Mouse (Mus musculus): ENCODE results near the gene Hp1bp3. TPM values are rescaled to one million over a fixed set of nuclear protein-coding genes. Genes with fewer than 3 reads are reported as not detected.

The Hp1bp3 gene
- polyA plus RNA-seq, 1 experiment from 2014 or later, result 153 TPM

DNA sequence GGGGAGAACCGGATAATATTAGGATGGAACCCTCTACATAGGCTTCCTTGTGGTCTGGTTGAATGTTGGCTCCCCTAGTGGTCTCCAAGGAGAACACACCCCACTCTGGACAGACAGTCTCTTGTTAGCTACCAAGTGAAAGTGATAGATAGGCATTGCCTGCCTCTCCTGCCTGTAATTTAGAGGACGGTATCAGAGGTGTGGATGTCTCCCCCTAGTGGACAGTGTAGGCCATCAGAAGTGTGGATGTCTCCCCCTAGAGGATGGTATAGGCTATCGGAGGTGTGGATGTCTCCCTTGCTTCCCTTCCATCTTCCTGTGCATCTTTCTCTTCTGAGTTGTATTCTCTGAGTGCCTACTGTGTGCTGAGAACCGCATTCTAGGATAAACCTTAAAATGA is 66.7 kb downstream of the Hp1bp3 start:
- 22% methylated on average over 4 of the region's 4 CpGs for WGBS
- Histone ChIP-seq H3K27ac (replicated peaks) (no peak overlapping the region), H3K9me3 (replicated peaks) (no peaks in the 10 kb centered on the region; the same call in 1 of the 2 replicates), H3K36me3 (no peaks in the 10 kb centered on the region), H3K4me1 (no peaks in the 10 kb centered on the region), H3K27me3 (ENCODE audit: low read depth, poor library complexity, severe bottlenecking) (no peaks in the 10 kb centered on the region), H3K4me3 (no peak overlapping the region)
- peak; percentile 67 for DNase-seq (ENCODE audit: low spot score)

GRCm38 (mm10) chr4:138286411-138286810 is 70.3 kb downstream of the Hp1bp3 start:
- H3K4me1 ChIP-seq, result no peaks in the 10 kb centered on the region
- no peak overlapping the region for H3K27ac ChIP-seq (replicated peaks)
- WGBS, result 91% methylated on average over 12 of the region's 12 CpGs
- DNase-seq (ENCODE audit: low spot score), result no peak
- H3K9me3 ChIP-seq (replicated peaks), result no peaks in the 10 kb centered on the region; the same call in 1 of the 2 replicates
- H3K36me3 ChIP-seq, result no peaks in the 10 kb centered on the region
- H3K27me3 ChIP-seq (ENCODE audit: low read depth, poor library complexity, severe bottlenecking), result no peaks in the 10 kb centered on the region
- H3K4me3 ChIP-seq, result no peak overlapping the region

DNA sequence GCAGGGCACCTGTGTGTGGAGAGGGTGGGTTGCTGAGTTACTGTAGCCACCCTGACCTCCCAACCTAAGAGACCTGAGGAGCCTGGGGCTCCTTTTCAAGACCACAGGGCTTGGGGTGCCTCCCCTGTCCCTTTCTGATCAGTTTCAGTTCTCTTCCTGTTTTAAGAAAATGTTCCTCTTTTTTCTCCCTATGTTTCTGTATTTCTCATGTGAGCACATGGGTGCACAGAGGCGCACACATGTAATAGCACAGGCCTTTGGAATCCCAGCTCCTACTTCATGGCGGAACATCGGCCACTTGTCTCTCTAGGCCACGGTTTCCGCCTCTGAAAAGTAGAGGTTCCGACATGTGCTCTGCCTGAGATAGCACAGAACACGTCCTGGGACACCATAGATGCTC is 72.6 kb downstream of the Hp1bp3 start:
- no peak for DNase-seq (ENCODE audit: low spot score)

GRCm38 (mm10) chr4:138292028-138292427 is 75.9 kb downstream of the Hp1bp3 start:
- H3K4me1 ChIP-seq, result 0 out of 2 replicates have a peak, but pooled peaks cover 3% of the 10 kb centered on the region
- WGBS, result 93% methylated on average over 13 of the region's 13 CpGs
- no peaks in the 10 kb centered on the region for H3K36me3 ChIP-seq
- no peaks in the 10 kb centered on the region for H3K9me3 ChIP-seq (replicated peaks)
- DNase-seq (ENCODE audit: low spot score), result no peak
- H3K27ac ChIP-seq (replicated peaks), result no peak overlapping the region
- no peak overlapping the region for H3K4me3 ChIP-seq
- no peaks in the 10 kb centered on the region for H3K27me3 ChIP-seq (ENCODE audit: low read depth, poor library complexity, severe bottlenecking)

More for the DNA sequence above, 72.6 kb downstream of the Hp1bp3 start:
- H3K4me3 ChIP-seq, result no peak overlapping the region
- no peaks in the 10 kb centered on the region for H3K27me3 ChIP-seq (ENCODE audit: low read depth, poor library complexity, severe bottlenecking)
- H3K9me3 ChIP-seq (replicated peaks), result no peaks in the 10 kb centered on the region; the same call in 1 of the 2 replicates
- H3K27ac ChIP-seq (replicated peaks), result no peak overlapping the region
- H3K36me3 ChIP-seq, result no peaks in the 10 kb centered on the region
- H3K4me1 ChIP-seq, result 0 out of 2 replicates have a peak, but pooled peaks cover under 1% of the 10 kb centered on the region
- 90% methylated on average over 7 of the region's 7 CpGs for WGBS

GRCm38 (mm10) chr4:138293261-138293948 is 77.3 kb downstream of the Hp1bp3 start:
- DNase-seq (ENCODE audit: low spot score), result no peak
- Histone ChIP-seq H3K4me1 (0 out of 2 replicates have a peak, but pooled peaks cover 3% of the 10 kb centered on the region), H3K4me3 (no peak overlapping the region), H3K27ac (replicated peaks) (no peak overlapping the region), H3K9me3 (replicated peaks) (no peaks in the 10 kb centered on the region), H3K36me3 (no peaks in the 10 kb centered on the region), H3K27me3 (ENCODE audit: low read depth, poor library complexity, severe bottlenecking) (no peaks in the 10 kb centered on the region)
- 88% methylated on average over 18 of the region's 18 CpGs for WGBS

DNA sequence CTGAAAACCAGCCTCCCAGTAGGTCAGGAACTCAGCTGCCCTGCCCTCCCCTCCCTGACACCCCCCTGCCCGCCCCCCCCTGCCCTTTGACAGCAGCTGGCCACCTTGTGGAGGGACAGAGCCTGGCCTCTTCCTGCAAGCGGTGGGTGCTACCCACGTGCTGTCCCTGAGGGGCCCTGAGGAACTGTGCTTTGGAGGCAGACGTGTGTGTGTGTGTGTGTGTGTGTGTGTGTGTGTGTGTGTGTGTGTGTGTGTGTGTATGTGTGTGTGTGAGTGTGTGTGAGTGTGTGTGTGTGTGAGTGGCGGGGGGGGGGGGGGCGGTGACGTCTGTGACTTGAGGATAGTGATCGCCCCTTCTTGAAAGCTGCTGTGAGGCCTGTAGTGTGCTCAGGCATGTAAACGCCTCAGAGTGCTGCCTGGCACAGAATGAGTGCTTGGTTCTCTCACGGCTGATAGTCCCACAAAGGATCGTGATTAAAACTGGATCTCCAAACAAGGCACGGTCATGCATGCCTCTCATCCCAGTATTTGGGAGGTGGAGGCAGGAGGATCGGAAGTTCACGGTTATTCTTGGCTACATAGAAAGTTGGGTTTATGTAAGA is 78.0 kb downstream of the Hp1bp3 start:
- DNase-seq (ENCODE audit: low spot score), result no peak
- H3K36me3 ChIP-seq, result no peaks in the 10 kb centered on the region
- no peaks in the 10 kb centered on the region for H3K9me3 ChIP-seq (replicated peaks)
- no peak overlapping the region for H3K27ac ChIP-seq (replicated peaks)
- H3K4me3 ChIP-seq, result no peak overlapping the region
- WGBS, result 84% methylated on average over 11 of the region's 14 CpGs
- H3K4me1 ChIP-seq, result 0 out of 2 replicates have a peak, but pooled peaks cover 3% of the 10 kb centered on the region
- no peaks in the 10 kb centered on the region for H3K27me3 ChIP-seq (ENCODE audit: low read depth, poor library complexity, severe bottlenecking)

Other genes starting within 250 kb of the Hp1bp3 start
- gene Eif4g3, start 223.3 kb upstream of the Hp1bp3 start, polyA plus RNA-seq (2016; fragmentation: Nextera tagmentation; extraction: Ambion mirVana), result 34.1 and 36.3 TPM in 2 replicates
- 0.83 and 1.3 TPM in 2 replicates for gene Sh2d5, start 34.1 kb downstream of the Hp1bp3 start, polyA plus RNA-seq (2016; fragmentation: Nextera tagmentation; extraction: Ambion mirVana)
- 0.53 and 0.55 TPM in 2 replicates for gene Kif17, start 34.1 kb downstream of the Hp1bp3 start, polyA plus RNA-seq (2016; fragmentation: Nextera tagmentation; extraction: Ambion mirVana)
- 281 and 282 TPM in 2 replicates for gene Ddost, start 88.4 kb downstream of the Hp1bp3 start, polyA plus RNA-seq (2016; fragmentation: Nextera tagmentation; extraction: Ambion mirVana)
- 30.5 and 41.3 TPM in 2 replicates for gene Pink1, start 110.0 kb downstream of the Hp1bp3 start, polyA plus RNA-seq (2016; fragmentation: Nextera tagmentation; extraction: Ambion mirVana)
- gene Cda, start 151.7 kb downstream of the Hp1bp3 start, polyA plus RNA-seq (2016; fragmentation: Nextera tagmentation; extraction: Ambion mirVana), result 1.2 and 2.0 TPM in 2 replicates
- gene Fam43b, start 180.2 kb downstream of the Hp1bp3 start, polyA plus RNA-seq (2016; fragmentation: Nextera tagmentation; extraction: Ambion mirVana), result 0.06 TPM in 1 of 2 replicates, not detected in the other
- gene Mul1, start 218.4 kb downstream of the Hp1bp3 start, polyA plus RNA-seq (2016; fragmentation: Nextera tagmentation; extraction: Ambion mirVana), result 19.2 and 22.3 TPM in 2 replicates
- gene Camk2n1, start 238.0 kb downstream of the Hp1bp3 start, polyA plus RNA-seq (2016; fragmentation: Nextera tagmentation; extraction: Ambion mirVana), result 3.3 and 3.9 TPM in 2 replicates